Mouse (Mus musculus) CD4-positive, CD25-positive, alpha-beta regulatory T cell, adult 2 months (primary cell): Measurements from ENCODE around the gene Il34.
"Not testable (repeated sequence)": the region's sequence is repeated elsewhere in the genome, so short reads cannot be mapped to it uniquely, and the experiment has no call there.

Experiments used
- DNase-seq: peaks from one replicate; pipeline ENCODE4 v3.0.0-alpha.2; 2012; ENCODE audit warnings: low read depth, low spot score

Gene Il34

DNA sequence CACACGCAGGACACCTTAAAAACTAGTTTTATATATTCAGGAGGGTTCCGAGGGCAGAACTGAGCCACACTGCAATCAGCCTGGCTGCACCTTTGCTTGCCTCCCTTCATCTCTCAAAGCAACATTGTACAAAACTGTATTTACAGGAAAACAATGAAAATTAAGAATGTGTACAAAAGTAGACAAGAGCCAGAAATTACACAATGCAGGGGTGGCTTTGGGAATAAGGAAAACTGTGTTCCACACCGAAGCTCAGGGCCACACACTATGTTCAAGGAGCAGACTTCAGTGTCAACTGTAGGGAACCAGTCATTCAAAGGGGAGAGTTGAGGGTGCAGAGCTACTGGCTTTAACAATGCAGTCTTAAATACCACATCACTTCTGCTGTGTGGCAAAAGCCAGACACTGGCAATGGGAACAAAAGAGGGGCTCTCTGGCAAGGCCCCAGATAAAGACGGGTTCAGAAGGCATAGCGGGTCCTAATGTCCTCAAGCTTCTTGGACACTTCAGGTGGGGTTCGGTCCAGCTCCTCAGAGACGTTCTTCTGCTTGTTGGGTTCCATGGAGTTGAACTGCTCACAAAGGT lies 4.8 kb upstream of the Il34 start:
- DNase-seq, result no peak

DNA sequence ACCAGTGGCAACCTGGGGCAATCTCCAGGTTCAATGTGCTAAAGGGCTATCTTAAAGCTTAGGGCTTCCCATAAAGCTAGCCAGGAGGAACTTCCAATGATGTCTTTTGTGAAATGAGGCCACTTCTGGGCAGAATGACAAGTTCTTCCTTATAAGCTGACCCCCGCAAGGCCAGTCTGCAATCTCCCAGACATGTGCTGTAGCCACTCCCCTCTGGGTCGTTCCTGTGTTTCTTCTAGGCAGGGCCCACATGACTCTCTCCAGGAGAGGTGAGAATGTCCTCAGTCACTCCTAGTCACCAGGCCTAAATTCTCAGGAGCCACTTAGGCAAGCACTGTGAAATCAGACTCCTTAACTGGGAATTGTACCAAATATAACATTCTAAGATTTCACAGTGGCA lies 4.1 kb upstream of the Il34 start:
- DNase-seq, result no peak

DNA sequence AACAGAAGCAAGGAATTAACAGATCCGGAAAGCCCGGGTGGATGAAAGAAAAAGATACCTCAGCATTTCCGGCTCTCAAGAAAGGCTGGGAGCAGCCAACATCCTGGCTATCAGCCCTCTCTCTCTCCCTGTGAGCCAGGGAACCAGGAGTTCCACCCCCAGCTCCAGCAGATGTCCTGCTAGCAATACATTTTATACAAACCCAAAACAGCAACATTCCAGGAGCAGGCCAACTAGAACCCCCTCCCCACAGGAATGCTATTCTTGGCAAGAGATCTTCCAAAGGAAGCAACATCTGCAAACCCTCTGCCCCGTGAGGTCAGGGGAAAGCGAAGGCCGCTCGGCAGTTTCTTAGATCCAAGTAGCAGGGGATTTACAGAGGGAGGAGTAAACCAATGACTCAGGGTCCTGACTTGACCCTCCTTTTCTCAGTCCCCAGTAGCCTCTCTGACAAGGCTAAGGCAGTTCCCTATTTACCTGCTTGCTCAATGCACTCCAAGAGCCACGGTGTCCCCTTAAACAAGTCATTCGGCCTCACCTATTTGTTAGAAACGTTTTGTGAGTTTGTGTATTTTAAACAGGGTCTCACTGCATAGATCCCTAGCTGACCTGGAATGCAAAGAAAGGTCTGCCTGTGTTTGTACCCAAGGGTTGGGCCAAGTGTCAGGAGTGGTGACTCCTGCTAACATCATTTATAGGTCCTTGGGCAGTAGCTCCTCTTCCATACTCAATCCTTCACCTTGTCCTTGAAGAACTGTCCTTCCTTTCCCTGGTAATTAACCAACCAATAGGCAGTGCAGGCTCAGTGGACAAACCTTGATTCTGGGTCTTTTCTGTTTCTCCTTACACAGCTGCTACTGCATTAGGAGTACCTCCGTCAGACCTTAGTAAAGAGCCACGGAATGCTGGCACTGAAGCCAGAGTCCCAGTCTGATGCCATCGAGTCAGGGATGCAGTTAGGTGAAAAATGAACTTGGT lies 3.1 kb upstream of the Il34 start:
- DNase-seq, result no peak

DNA sequence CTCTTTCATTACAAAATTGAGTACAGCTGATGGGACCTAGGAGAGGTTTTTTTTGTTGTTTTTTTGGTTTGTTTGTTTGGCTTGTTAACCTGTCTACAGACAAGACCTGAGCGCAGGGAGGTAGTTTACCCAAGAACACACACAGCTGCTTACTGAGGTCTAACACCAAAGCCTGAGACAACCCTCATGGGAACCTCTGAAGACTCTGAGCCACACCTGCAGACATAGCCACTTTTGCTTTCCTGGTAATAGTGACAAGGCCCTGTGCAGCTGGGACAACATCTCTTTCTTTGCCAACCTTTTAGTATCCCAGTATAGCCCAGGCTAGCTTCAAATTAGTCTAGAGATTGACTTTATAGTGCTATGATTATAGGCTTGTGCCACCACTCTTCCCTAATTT lies 422 bp upstream of the Il34 start:
- no peak for DNase-seq

DNA sequence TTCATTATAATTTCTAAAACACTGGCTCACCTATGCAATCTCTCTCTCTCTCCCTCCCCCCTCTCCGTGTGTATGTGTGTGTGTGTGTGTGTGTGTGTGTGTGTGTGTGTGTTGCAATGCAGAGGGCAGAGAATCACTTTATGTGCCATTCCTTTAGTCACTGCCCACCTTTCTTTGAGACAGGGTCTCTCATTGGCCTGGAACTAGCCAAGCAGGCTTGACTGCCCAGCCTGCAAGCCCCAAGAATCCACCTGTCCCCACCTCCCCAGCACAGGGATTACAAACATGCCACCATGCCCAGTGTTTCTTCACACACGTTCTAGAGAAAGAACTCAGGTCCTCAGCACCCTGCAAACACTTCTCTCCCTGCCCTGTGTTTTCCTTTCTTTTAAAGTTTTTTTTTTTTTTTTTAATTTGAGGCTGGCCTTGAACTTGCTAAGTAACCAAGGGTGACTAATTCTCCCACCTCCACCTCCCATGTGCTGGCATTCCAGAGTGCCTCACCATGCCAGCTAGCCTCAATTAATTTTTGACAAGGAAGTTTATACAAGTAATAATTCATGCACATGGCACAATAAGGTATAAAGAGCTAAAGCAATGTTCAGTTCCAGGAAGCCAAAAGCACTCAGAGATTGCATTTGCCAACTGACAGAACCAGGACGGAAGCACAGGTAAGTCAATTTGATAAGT lies 754 bp downstream of the Il34 start:
- no peak for DNase-seq

DNA sequence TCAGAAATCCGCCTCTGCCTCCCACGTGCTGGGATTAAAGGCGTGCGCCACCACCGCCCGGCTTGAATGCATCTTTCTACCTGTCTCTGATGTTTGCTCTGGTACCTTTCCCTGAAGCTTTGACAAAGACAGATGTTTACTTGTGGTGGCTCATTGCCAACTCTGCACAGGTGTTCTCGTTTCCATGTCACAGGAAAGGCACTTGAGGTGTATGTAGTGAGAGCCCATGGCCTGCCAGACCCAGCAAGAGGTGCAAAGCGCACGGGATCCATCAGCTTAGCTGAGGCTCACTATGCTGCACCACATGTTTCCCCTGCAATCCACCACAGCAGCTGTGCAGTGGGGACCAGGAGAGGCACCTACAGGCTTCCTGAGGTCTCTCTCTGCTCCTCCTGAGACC lies 1.9 kb downstream of the Il34 start:
- DNase-seq, result no peak

DNA sequence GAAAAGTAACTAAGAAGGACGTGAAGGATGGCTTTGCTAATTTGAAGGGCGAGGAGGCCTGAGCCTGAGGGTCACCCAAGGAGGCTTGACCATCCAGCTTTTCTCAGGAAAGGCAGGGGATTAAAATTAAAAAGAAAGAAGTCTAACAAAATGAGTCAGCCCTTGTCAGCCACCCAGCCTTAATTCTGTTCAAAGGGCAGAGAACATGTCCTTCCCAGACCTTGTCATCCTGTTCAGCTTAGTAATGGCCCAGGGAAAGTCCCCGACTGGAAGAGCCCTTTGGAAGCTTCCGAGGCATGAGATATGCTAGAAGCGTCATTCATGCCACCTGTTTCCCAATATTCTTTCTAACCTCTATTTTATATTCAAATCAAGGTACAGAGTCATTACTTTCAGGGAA lies 2.7 kb downstream of the Il34 start:
- DNase-seq, result no peak

DNA sequence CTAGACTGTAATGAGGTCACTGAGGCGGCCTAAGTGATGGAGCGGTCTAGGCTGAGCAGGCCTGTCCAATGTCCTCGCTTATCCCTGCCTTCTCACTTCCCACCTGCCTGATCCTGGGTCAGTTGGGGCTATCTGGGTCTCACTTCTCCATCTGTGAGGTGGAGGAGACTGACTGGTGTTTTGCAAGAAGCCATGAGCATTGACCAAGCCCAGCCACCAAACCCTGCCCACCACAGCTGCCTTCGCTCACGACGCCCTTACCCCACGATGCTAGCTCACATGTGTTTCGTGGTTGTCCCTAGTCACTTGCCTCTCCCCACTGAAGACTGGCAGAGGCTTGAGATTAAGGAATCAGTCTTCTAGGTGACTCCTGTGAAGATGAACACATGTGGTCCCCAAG lies 8.6 kb downstream of the Il34 start:
- no peak for DNase-seq

DNA sequence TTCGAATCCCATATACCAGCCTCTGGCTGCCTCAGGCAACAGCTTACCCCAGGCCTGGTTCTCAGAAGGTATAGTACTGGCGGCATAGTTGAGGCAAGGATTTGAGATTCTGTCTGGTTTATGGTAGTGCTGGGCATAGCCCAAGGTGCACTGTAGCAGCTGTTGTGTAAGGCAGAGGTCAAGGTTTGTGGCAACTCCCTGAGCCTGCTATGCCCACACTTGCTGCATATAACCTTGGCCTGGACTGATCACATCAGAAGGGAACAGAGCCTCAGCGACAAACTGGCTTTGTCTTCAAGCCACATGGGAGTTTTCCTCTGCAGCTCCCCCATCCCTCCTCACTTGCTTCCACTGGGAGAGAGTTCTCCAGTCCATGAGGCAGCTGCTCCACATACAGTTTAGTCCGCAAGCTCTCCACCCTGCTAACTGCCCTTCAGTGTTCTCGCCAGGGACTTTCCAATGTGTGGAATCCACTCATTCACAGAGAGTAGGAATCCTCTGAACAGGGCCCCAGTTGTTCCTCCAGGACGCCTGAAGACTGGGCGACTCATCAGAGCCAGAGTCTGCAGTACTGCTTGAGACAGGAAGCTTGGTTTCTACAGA lies 11.3 kb downstream of the Il34 start:
- no peak for DNase-seq

DNA sequence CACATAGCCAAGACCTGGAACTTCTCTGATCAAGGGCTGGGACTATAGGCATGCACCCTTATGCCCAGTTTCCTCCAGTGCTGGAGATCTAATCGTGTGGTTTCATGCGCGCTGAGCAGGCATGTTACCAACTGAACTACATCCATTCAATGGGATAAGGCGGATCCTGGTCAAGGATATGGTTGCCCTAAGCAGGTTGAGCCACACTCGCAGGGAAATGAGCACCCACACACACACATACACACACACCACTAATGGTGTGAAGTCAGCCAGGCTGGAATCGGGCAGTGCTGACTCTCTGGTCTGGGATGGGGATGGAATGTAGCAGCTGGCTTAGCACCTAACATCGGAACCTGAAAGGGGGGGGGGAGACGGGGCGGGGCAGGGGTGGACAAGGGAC lies 11.8 kb downstream of the Il34 start:
- DNase-seq, result no peak

DNA sequence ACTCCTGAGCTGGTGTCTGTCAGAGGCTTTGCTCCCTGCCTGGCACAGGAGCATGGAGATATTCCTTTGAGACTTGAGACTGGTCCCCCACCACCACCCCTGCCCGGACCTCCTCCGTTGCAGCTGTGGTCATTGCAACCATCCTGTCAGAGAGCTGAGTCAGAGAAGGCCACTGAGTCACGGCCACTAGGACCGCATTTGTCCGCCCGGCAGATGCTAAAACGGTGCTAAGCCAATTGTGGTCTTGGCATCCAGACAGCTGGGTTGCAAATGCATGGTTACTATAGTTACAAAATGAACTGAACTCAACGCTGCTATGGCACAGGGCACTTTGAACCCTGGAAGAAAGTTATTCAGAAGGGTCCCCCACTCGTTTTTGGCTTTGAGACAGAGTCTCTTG lies 12.2 kb downstream of the Il34 start:
- no peak for DNase-seq

DNA sequence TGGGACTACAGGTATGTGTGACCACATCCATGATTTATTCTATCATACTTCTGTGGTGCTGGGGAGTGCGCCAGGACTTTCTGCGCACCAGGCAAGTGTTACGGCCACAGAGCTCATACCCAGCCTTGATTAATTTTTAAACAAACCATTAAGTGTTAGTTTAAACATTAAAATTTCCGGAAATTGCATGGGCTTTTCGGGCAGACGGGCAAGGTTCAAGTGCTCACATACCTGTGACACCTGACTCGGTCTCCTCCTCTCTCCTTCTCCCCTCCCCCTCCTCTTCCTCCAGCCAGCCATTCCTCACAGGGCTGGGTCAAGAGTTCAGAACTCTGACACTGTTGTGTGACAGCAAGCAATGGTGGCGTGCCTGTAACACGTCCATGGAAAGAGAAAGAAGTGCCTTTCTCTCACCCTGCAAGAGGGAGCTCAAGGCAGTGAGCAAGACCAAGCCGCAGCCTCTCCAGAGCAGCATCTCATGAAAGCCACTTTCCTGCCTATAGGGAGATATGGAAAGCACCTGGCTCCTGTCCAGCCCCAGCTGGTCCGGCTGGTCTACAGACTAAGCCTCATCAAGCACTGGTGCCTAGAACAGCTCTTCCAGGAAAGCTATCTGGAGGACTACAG lies 13.0 kb downstream of the Il34 start:
- no peak for DNase-seq

DNA sequence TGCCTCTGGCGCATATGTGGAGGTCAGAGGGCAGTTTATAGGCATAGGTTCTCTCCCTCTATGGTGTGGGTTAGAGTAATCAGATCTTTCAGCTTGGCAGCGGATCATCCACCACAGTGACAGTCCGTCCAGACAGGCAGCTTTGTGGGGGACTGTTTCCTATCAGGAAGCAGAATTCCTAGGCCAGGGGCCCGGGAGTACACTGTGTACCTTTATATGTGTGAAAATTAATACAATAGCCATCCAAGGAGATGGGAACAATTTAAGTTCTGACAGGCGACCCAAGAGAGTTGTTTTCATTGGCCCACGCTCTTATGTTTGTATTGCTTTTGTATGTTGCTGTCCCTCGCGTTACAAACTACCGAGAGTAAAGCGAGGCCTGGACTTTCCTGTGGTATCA lies 14.6 kb downstream of the Il34 start:
- DNase-seq, result no peak

DNA sequence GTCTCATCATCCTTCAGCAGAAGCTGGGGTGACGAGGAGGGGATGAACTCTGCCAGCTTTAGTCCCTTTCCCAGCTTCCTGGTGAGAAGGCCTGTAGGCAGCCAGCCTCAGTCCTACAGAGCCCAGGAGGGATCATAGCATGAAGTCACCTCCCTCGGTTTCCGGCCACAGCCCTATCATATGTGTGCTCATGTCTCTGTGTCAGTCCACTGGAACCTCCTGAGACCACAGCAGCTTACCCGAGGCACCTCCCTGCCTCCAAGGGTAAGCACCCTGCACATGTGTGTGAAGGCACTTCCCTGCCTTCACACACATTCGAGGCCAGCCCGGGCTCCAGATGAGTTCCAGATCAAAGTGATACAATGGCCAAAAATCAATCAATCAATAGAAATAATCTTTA lies 15.5 kb downstream of the Il34 start:
- DNase-seq, result no peak

DNA sequence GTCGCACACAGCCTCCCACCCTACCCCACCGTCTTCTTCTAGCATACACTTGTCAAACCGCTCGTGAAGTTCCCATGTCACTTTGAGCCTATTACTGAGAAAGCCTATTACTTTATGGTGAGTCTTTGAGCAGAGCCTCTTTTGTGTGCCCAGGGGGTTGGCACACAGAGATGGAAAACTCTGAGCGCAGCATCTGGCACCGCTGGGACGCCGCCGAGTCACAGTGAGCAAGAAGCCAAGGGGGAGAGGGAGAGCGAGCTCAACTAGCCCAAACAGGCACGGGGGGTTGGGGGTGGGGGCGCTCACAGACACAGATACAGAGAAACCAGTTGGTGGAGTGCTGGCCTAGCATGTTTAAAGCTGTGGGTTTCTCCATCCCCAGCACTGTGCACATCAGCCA lies 16.2 kb downstream of the Il34 start:
- no peak for DNase-seq

DNA sequence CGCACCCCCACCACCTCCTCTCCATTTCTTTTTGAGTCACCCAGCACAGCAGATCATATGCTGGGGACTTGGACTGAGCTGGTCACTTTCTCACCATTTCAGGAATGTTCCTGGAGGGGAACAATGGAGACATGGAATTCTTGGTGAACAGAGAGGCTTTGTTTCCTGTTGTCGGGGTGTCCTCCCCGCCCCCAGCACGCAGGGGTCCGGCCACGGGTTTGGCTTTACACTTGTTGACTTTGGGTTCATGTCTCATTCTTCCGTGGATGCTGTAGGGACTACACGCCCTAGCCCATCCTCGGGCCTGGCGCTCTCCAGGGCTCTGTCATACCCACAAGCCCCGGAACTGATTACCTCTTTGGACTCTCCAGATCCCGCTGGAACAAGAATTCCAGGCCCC lies 16.7 kb downstream of the Il34 start:
- no peak for DNase-seq

DNA sequence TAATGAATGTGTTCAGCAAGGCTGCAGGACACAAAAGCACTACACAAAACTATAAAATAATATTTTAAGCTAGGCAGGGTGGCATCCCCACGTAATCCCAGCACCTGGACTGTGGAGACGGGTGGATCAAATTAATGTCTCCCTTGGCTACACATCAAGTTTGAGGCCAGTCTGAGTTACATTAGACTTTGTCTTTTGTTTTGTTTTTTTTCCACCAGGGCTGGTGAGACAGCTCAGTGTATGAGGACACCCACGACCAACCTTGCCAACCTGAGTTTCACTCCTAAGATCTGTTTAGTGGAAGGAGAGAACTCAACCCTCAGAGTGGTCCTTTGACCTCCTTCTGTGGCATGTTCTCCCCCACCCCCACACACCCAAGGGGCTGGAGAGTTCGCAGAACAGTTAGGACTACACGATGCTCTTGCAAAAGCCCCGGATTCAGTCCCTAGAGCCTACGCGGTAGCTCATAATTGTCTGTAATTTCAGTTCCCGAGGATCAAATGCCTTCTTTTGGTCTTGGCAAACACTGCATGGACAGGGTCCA lies 18.2 kb downstream of the Il34 start:
- DNase-seq, result no peak

DNA sequence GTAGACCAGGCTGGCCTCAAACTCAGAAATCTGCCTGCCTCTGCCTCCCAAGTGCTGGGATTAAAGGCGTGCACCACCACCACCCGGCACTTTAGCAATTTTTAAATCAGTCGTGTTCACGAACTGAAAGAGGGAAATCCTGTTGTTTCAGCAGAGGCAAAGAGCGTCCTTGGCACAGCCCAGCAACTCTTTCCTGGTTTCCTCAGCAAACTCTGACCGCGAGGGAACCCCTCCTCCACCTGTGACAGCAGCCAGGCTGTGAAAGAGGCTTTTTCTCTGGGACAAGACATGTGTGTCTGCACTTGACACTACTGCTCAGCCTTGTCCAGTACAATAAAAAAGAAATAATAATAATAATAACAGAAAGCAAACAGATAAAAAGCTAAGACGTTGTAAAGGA lies 18.8 kb downstream of the Il34 start:
- no peak for DNase-seq

DNA sequence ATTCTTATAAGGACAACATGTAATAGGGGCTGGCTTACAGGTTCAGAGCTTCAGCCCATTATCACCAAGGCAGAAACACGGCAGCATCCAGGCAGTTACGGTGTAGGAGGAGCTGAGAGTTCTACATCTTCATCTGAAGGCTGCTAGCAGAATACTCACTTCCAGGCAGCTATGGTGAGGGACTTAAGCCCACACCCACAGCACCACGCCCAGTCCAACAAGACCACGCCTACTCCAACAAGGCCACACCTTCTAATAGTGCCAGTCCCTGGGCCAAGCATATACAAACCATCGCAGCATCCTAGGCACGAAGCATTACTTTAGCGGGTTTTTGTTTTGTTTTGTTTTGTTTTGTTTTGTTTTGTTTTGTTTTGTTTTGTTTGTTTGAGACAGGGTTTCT lies 19.2 kb downstream of the Il34 start:
- not testable (repeated sequence) for DNase-seq

DNA sequence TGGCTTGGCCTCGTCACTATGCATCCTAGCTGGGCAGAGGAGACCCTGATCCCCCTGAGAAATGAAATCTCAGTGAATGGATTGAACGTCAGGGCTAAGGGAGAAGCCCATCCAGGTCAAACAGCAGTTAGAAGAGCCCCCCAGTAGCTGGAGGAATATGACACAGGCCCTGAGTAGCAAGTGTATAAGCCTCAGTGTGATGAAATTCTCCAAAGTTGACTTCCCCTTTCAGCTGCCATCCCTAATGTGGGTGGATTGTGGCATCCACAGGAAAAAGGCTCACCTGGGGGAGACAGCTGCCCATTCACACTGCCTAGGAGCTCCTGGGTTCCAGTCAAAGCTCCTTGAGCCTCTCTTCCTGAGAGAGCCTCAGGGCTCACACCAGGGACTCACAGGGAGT lies 20.4 kb downstream of the Il34 start:
- no peak for DNase-seq

DNA sequence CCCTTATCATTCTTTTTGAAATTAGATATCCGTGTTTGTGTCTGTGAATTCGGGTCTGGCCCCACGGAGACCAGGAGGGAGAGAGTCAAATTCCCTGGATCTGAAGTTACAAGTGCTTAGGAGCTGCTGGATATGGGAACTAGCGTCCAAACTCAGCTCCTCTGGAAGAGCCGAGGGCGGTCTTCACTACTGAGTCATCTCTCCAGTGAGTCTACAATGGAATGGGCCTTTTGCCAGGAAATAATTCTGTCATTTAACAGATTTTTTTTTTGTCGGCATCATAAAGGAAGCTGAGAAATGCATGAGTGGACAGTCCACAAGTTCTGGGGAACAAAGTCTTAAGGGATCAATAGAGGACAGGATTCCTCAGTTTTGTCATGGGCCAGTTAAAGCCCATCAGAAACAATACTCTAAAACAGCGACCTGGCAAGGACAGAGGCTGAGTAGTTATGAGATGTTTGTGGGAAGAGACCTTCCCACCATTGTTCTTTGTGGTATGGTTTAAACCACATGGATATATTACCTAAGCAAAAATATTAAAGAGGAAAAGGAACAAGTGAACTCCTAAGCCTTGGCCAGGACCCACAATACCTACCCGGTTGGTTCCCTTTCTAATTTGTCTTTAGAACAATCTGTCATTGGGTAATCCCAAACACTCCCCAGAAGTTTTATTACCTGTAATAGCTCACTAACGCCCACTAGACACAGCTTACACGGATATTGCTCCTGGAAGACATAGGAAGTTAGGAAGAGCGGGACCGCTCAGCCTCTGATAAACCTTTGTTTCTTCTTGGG lies 25.6 kb downstream of the Il34 start:
- DNase-seq, result no peak
